Mouse (Mus musculus) heart, embryonic 16.5 days (tissue): ENCODE results near the gene E2f3. TPM values are rescaled to one million over a fixed set of nuclear protein-coding genes. Genes with fewer than 3 reads are reported as not detected.

Experiments used
- ATAC-seq: fragments of 200-750 bp; cut with Nextera tagmentation; replicated peaks from 2 replicates; pipeline ENCODE4 v1.8.0; 2017; ENCODE audit warnings: moderate number of reproducible peaks; ENCODE audit not compliant: insufficient read depth, low FRiP score; ENCODE audit errors: extremely low read depth
- H3K27ac ChIP-seq: fragments of 300-500 bp; sonication (generic); 2 replicates; pipeline ENCODE4 v1.5.1; 2014; ENCODE audit warnings: mild to moderate bottlenecking, low read length, control low read depth, moderate library complexity
- H3K27me3 ChIP-seq: fragments of 300-500 bp; sonication (generic); 2 replicates; pipeline ENCODE4 v1.6.1; 2014; ENCODE audit warnings: low read length, mixed read lengths; ENCODE audit not compliant: control insufficient read depth, insufficient read depth
- H3K36me3 ChIP-seq: fragments of 300-500 bp; sonication (generic); 2 replicates; pipeline ENCODE4 v1.6.1; 2014; ENCODE audit not compliant: control insufficient read depth, insufficient read depth
- H3K4me1 ChIP-seq: fragments of 300-500 bp; sonication (generic); 2 replicates; pipeline ENCODE4 v1.6.1; 2014; ENCODE audit warnings: low read length, mixed read lengths; ENCODE audit not compliant: control insufficient read depth, insufficient read depth
- H3K4me2 ChIP-seq: fragments of 300-500 bp; sonication (generic); 2 replicates; pipeline ENCODE4 v1.6.1; 2014; ENCODE audit warnings: low read depth, mild to moderate bottlenecking, control low read depth, low read length
- H3K4me3 ChIP-seq: fragments of 300-500 bp; sonication (generic); 2 replicates; pipeline ENCODE4 v1.5.1; 2014; ENCODE audit warnings: mild to moderate bottlenecking, control low read depth, low read length
- H3K9ac ChIP-seq: fragments of 300-500 bp; sonication (generic); 2 replicates; pipeline ENCODE4 v1.6.1; 2014; ENCODE audit warnings: low read length, control low read depth
- H3K9me3 ChIP-seq: fragments of 300-500 bp; sonication (generic); replicated peaks from 2 replicates; pipeline ENCODE4 v1.6.1; 2016; ENCODE audit warnings: low read length; ENCODE audit not compliant: control insufficient read depth
- WGBS: fragments of 180-500 bp; shearing (Covaris S2); extraction: QIAGEN DNeasy Blood & Tissue Kit; methylation state at CpG from one replicate; pipeline ENCODE4 v1.1.7; 2014; 5-methylcytosine and 5-hydroxymethylcytosine counted together
- polyA plus RNA-seq: library from polyadenylated mRNA; unstranded; fragments of >200 nt; fragmentation: Nextera tagmentation; extraction: Ambion mirVana; gene quantifications from 2 replicates; pipeline ENCODE4 v1.2.1, GENCODE M21; 2015

Gene E2f3
- polyA plus RNA-seq, 1 experiment from 2014 or later: 7.1 TPM

- 87% methylated on average over 8 of the region's 8 CpGs for WGBS
- Histone ChIP-seq H3K4me2 (no peak overlapping the region), H3K27ac (no peak overlapping the region), H3K27me3 (no peaks in the 10 kb centered on the region), H3K4me1 (no peaks in the 10 kb centered on the region), H3K9me3 (no peaks in the 10 kb centered on the region), H3K9ac (no peak overlapping the region), H3K36me3 (peaks cover 6% of the 10 kb centered on the region), H3K4me3 (no peak overlapping the region)
- no peak for ATAC-seq
Observed at GRCm38 (mm10) chr13:29946045-29946444, 39.8 kb downstream of the E2f3 start.

GRCm38 (mm10) chr13:29944915-29945570 lies 40.8 kb downstream of the E2f3 start:
- WGBS: 74% methylated on average over 9 of the region's 9 CpGs
- no peak overlapping the region for H3K4me3 ChIP-seq
- H3K27me3 ChIP-seq: no peaks in the 10 kb centered on the region
- H3K9me3 ChIP-seq: no peaks in the 10 kb centered on the region
- peaks cover 5% of the 10 kb centered on the region for H3K36me3 ChIP-seq
- H3K4me2 ChIP-seq: no peak overlapping the region
- no peaks in the 10 kb centered on the region for H3K4me1 ChIP-seq
- no peak overlapping the region for H3K27ac ChIP-seq
- no peak for ATAC-seq
- no peak overlapping the region for H3K9ac ChIP-seq

DNA sequence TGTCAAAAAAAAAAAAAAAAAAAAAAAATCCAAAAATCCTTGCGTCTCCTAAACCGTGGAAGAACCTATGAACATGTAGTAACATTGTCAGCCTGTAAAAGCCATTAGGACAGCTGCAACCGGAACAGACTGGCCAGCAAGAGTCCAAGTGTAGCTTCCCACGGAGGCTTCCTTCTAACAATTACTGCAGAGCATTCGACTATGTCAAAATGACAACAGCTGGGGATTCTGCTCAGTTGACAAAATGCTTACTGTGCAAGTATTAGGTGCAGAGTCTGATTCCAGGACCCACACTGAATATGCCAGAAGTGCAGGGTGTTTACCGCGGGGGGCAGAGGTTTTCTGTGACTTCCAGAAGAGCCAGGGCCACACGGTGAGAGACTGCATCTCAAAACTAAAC lies 41.4 kb downstream of the E2f3 start:
- Histone ChIP-seq H3K27ac (no peak overlapping the region), H3K27me3 (no peaks in the 10 kb centered on the region), H3K4me3 (no peak overlapping the region), H3K9me3 (no peaks in the 10 kb centered on the region), H3K4me1 (peaks cover 2% of the 10 kb centered on the region; the same call in 1 of the 2 replicates), H3K9ac (no peak overlapping the region), H3K4me2 (no peak overlapping the region), H3K36me3 (0 out of 2 replicates have a peak, but pooled peaks cover 2% of the 10 kb centered on the region)
- no peak for ATAC-seq
- 81% methylated on average over 8 of the region's 8 CpGs for WGBS

DNA sequence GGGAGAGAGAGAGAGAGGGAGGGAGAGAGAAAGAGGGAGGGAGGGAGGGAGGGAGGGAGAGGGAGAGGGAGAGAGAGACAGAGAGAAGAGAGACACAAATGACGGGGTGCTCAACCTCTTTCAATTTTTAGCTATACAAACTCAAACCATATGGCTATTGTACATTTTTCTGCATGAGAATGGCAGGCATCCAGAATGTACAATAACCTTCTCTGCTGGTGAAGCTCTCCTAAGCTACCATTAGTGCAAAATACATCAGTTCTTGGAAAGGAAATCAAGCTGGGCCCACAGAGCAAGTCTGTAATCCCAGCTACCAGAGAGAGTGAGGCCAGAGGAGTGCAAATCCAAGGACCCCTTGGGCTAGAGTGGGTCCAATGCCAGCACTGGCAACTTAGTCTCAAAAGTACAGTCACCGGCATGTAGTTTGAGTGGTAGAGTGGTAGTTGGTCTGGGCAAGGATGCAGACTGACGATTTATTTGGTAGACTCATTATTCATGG lies 42.3 kb downstream of the E2f3 start:
- no peak overlapping the region for H3K27ac ChIP-seq
- no peak for ATAC-seq
- WGBS: 87% methylated on average over 3 of the region's 3 CpGs

DNA sequence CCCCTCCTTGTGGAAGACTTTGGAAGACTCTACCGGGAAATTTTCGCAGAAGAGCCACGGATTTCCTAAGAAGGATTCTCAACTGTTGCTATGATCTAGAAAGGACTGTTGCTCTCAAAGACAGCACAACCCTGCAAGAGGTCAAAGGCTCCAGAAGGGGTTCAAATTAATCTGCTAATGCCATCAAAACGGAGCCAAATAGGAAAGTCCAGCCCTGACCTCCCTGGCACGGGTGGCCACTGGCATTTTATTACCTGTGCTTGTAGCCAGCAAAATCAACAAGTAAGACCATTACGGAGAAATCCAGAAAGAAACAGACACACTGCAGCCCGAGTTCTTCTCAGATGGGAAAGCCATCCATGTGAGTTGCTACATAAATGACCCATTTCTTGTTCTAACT lies 45.8 kb downstream of the E2f3 start:
- H3K9ac ChIP-seq: no peak overlapping the region
- H3K9me3 ChIP-seq: peaks cover 6% of the 10 kb centered on the region
- H3K4me2 ChIP-seq: no peak overlapping the region
- no peak overlapping the region for H3K4me3 ChIP-seq
- H3K27me3 ChIP-seq: no peaks in the 10 kb centered on the region
- 81% methylated on average over 7 of the region's 7 CpGs for WGBS
- peaks cover 5% of the 10 kb centered on the region; the same call in 1 of the 2 replicates for H3K4me1 ChIP-seq
- ATAC-seq: no peak
- no peak overlapping the region for H3K27ac ChIP-seq
- H3K36me3 ChIP-seq: peaks cover 10% of the 10 kb centered on the region

More for the DNA sequence above, 42.3 kb downstream of the E2f3 start:
- H3K4me2 ChIP-seq: no peak overlapping the region
- no peaks in the 10 kb centered on the region for H3K9me3 ChIP-seq
- no peak overlapping the region for H3K9ac ChIP-seq
- no peaks in the 10 kb centered on the region for H3K27me3 ChIP-seq
- no peak overlapping the region for H3K4me3 ChIP-seq
- 0 out of 2 replicates have a peak, but pooled peaks cover 2% of the 10 kb centered on the region for H3K36me3 ChIP-seq
- H3K4me1 ChIP-seq: peaks cover 5% of the 10 kb centered on the region; the same call in 1 of the 2 replicates

DNA sequence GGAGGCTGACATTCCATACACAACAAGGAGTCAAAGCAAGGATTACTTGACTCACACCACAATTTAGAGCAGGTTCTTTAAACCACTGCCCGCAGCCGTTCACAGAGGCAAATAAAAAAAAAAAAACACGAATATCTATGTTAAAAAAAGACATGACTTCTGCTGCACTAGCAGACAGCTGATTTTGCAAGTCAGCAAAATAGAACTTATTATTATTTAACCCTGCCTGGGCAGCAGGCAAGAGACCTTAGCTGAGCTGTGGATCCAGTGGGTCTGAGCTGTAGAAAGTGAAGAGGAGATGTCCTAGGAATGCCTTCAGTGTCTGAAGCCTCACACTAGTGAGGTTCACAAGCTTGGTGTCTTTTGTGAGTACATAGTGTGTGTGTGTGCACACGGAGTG lies 46.5 kb downstream of the E2f3 start:
- 62% methylated on average over 4 of the region's 4 CpGs for WGBS
- no peak overlapping the region for H3K27ac ChIP-seq
- H3K36me3 ChIP-seq: peaks cover 9% of the 10 kb centered on the region

DNA sequence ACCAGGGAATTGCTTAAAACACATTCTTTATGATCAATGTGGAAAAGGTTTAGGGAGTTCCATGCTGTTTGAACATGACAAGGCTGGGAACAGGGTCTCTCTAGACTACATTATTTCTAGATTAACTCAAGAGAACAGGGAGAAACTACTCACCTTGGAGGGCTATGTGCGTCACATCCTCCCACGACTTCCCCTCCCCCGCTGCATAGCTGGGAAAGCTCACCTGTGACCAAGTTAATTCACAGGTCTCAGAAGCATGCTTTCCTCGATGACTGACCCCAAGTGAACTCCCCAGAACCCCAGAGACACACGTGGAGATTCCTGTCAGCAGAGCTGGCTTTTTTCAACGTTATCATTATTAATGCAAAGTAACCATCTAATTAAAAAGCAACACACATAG lies 47.1 kb downstream of the E2f3 start:
- no peak overlapping the region for H3K27ac ChIP-seq
- no peak overlapping the region for H3K9ac ChIP-seq
- H3K4me3 ChIP-seq: no peak overlapping the region
- peaks cover 6% of the 10 kb centered on the region for H3K9me3 ChIP-seq
- no peak for ATAC-seq
- H3K36me3 ChIP-seq: peaks cover 8% of the 10 kb centered on the region
- no peaks in the 10 kb centered on the region for H3K27me3 ChIP-seq
- H3K4me1 ChIP-seq: peaks cover 5% of the 10 kb centered on the region; the same call in 1 of the 2 replicates
- no peak overlapping the region for H3K4me2 ChIP-seq
- WGBS: 70% methylated on average over 6 of the region's 6 CpGs

More for the DNA sequence above, 46.5 kb downstream of the E2f3 start:
- Histone ChIP-seq H3K9ac (no peak overlapping the region), H3K4me1 (peaks cover 5% of the 10 kb centered on the region; the same call in 1 of the 2 replicates), H3K4me3 (no peak overlapping the region), H3K27me3 (no peaks in the 10 kb centered on the region), H3K4me2 (no peak overlapping the region), H3K9me3 (peaks cover 6% of the 10 kb centered on the region)
- ATAC-seq: no peak

GRCm38 (mm10) chr13:29926168-29926567 lies 59.7 kb downstream of the E2f3 start:
- Histone ChIP-seq H3K4me3 (no peak overlapping the region), H3K27ac (peak overlapping the region; percentile 72)
- no peak for ATAC-seq

GRCm38 (mm10) chr13:29919841-29920240 lies 66.0 kb downstream of the E2f3 start:
- H3K9me3 ChIP-seq: no peaks in the 10 kb centered on the region
- peaks cover 9% of the 10 kb centered on the region for H3K36me3 ChIP-seq
- 81% methylated on average over 7 of the region's 7 CpGs for WGBS

More at GRCm38 (mm10) chr13:29926168-29926567, 59.7 kb downstream of the E2f3 start:
- WGBS: 58% methylated on average over 3 of the region's 3 CpGs
- Histone ChIP-seq H3K27me3 (no peaks in the 10 kb centered on the region), H3K4me1 (peaks cover 6% of the 10 kb centered on the region), H3K9me3 (no peaks in the 10 kb centered on the region), H3K36me3 (no peaks in the 10 kb centered on the region; the same call in 1 of the 2 replicates), H3K4me2 (no peak overlapping the region), H3K9ac (no peak overlapping the region)

More at GRCm38 (mm10) chr13:29919841-29920240, 66.0 kb downstream of the E2f3 start:
- Histone ChIP-seq H3K4me1 (peaks cover 5% of the 10 kb centered on the region), H3K27me3 (no peaks in the 10 kb centered on the region), H3K9ac (no peak overlapping the region), H3K27ac (no peak overlapping the region), H3K4me3 (no peak overlapping the region), H3K4me2 (no peak overlapping the region)
- ATAC-seq: no peak
